Mouse (Mus musculus) adipose tissue, adult 10 weeks (tissue): ENCODE results near the gene Calml3. TPM values are rescaled to one million over a fixed set of nuclear protein-coding genes. Genes with fewer than 3 reads are reported as not detected.

Source experiments
- polyA plus RNA-seq: library from polyadenylated mRNA; stranded (reverse); fragments of 350-450 nt; fragmentation: Illumina TruSeq; extraction: RNeasy Lipid Tissue Mini Kit (QIAGEN cat#74804); gene quantifications from one replicate; pipeline ENCODE4 v1.2.3, GENCODE M21; 2014; ENCODE audit warnings: low read depth, low replicate concordance

Gene Calml3
- polyA plus RNA-seq, result 153 TPM

DNA sequence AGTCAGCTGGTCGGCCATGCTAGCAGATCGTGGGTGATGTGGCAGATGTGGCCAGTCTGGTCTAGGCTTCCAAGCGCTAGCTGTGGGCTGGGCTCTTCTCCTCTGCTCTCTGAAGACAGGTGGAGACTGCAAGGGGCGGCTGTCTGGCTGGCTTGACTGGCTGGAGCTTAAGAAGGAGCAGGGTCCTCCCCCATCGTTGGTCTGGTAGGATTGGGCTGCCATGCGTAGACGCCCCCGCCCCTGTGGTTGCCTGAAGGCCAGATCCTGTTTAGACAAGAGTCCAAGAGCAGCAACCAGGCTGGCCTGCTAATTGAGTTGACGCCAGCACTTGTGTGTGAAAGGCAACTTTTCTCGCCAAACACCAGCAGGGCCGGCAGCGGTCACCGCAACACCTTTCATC lies at the start of gene Calml3:
TSS of gene Calml3 (minus strand) at position 131 of the 400 bp plus-strand sequence.

DNA sequence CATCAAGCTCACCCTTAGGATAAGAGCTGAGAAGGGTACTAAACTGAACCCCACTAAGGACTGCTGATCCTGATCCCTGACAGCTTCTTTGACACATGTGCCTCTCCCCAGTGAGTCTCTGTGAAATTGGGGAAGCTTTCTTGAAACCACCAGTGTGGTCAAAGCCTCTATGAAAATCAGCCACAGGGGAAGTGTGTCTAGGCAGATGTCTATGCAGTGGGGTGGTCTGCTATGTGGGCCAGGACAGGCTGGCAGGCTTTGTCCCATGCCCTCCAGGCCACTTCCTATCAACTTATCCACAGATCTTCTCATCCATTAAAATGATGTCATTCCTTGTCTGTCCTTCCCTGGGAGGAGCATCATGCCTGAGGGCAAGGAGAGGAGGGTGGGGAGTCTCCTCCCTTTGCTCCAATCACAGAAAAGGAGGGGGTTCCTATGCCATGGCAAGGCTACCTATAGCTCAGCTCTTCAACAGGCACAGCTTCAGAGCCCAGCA lies 33.2 kb upstream of the Calml3 start, which contains the start of gene Calm4:
TSS of gene Calm4 (plus strand) at position 446 of the 496 bp plus-strand sequence.

Other genes with a start within 250 kb of the Calml3 start
- 16.9 TPM for gene Fam208b, start 193.2 kb downstream of the Calml3 start, polyA plus RNA-seq
- 14.1 TPM for gene Asb13, start 170.3 kb downstream of the Calml3 start, polyA plus RNA-seq
- not detected for gene Calm4, start 33.4 kb upstream of the Calml3 start, polyA plus RNA-seq
- not detected for gene Calm5, start 49.9 kb upstream of the Calml3 start, polyA plus RNA-seq
- gene Net1, start 113.9 kb upstream of the Calml3 start, polyA plus RNA-seq, result 95.5 TPM
- not detected for gene Tubal3, start 114.0 kb upstream of the Calml3 start, polyA plus RNA-seq
- not detected for gene Ucn3, start 141.0 kb upstream of the Calml3 start, polyA plus RNA-seq
- gene Akr1c14, start 244.7 kb upstream of the Calml3 start, polyA plus RNA-seq, result 2.3 TPM